Mouse (Mus musculus) neural tube, embryonic 14.5 days (tissue): ENCODE measurements around the gene Cald1. TPM values are rescaled to one million over a fixed set of nuclear protein-coding genes. Genes with fewer than 3 reads are reported as not detected.

ENCODE experiments used
- ATAC-seq: fragments of 200-750 bp; cut with Nextera tagmentation; 2 replicates; pipeline ENCODE4 v1.8.0; 2017; ENCODE audit warnings: low read depth, mild to moderate bottlenecking, moderate TSS enrichment, moderate library complexity
- H3K27ac ChIP-seq: fragments of 300-500 bp; sonication (generic); 2 replicates; pipeline ENCODE4 v1.5.1; 2014; ENCODE audit warnings: low read depth, mild to moderate bottlenecking, control low read depth, low read length, moderate library complexity, mixed read lengths
- H3K27me3 ChIP-seq: fragments of 300-500 bp; sonication (generic); 2 replicates; pipeline ENCODE4 v1.6.1; 2014; ENCODE audit warnings: low read length; ENCODE audit not compliant: control insufficient read depth, insufficient read depth
- H3K36me3 ChIP-seq: fragments of 300-500 bp; sonication (generic); 2 replicates; pipeline ENCODE4 v1.6.1; 2014; ENCODE audit warnings: low read length, mixed read lengths; ENCODE audit not compliant: control insufficient read depth, insufficient read depth
- H3K4me1 ChIP-seq: fragments of 300-500 bp; sonication (generic); 2 replicates; pipeline ENCODE4 v1.6.1; 2014; ENCODE audit warnings: low read length; ENCODE audit not compliant: control insufficient read depth, insufficient read depth
- H3K4me2 ChIP-seq: fragments of 300-500 bp; sonication (generic); 2 replicates; pipeline ENCODE4 v1.6.1; 2014; ENCODE audit warnings: mild to moderate bottlenecking, low read depth, low read length, control low read depth
- H3K4me3 ChIP-seq: fragments of 300-500 bp; sonication (generic); 2 replicates; pipeline ENCODE4 v1.5.1; 2014; ENCODE audit warnings: low read depth, low read length, control low read depth, mixed read lengths
- H3K9ac ChIP-seq: fragments of 300-500 bp; sonication (generic); replicated peaks from 2 replicates; pipeline ENCODE4 v1.6.1; 2014; ENCODE audit warnings: low read depth, mild to moderate bottlenecking, control low read depth, low read length, mixed read lengths
- H3K9me3 ChIP-seq: fragments of 300-500 bp; sonication (generic); 2 replicates; pipeline ENCODE4 v1.6.1; 2016; ENCODE audit warnings: low read length; ENCODE audit not compliant: control insufficient read depth
- WGBS: fragments of 180-500 bp; shearing (Covaris S2); extraction: QIAGEN DNeasy Blood & Tissue Kit; methylation state at CpG from one replicate; pipeline ENCODE4 v1.1.7; 2014; 5-methylcytosine and 5-hydroxymethylcytosine counted together
- polyA plus RNA-seq: library from polyadenylated mRNA; unstranded; fragments of >200 nt; fragmentation: Nextera tagmentation; extraction: Ambion mirVana; gene quantifications from 2 replicates; pipeline ENCODE4 v1.2.1, GENCODE M21; 2014

Gene Cald1
- polyA plus RNA-seq, 1 experiment from 2014 or later: 29.1 TPM

DNA sequence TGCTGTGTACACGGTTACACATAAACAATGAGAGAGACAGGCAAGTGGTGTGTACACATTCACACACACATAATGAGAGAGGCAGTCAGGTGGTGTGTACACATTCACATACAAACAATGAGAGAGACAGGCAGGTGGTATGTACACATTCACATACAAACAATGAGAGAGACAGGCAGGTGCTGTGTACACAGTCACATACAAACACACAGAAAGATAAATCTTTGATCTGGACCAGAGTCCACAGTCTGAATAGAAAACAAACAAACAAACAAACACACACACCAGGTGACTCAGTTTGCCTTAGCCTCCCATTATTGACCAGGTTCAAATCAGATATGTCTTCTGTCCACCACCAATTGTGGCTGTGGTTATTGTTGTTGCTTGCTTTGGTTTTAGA is 127.8 kb downstream of the Cald1 start:
- H3K27me3 ChIP-seq: no peaks in the 10 kb centered on the region
- ATAC-seq: no peak
- 65% methylated on average over 1 of the region's 1 CpGs for WGBS
- H3K4me3 ChIP-seq: no peak overlapping the region
- peaks cover 1% of the 10 kb centered on the region; the same call in 1 of the 2 replicates for H3K4me1 ChIP-seq
- no peak overlapping the region for H3K9ac ChIP-seq
- H3K27ac ChIP-seq: no peak overlapping the region
- H3K9me3 ChIP-seq: no peaks in the 10 kb centered on the region
- no peak overlapping the region for H3K4me2 ChIP-seq
- H3K36me3 ChIP-seq: no peaks in the 10 kb centered on the region

DNA sequence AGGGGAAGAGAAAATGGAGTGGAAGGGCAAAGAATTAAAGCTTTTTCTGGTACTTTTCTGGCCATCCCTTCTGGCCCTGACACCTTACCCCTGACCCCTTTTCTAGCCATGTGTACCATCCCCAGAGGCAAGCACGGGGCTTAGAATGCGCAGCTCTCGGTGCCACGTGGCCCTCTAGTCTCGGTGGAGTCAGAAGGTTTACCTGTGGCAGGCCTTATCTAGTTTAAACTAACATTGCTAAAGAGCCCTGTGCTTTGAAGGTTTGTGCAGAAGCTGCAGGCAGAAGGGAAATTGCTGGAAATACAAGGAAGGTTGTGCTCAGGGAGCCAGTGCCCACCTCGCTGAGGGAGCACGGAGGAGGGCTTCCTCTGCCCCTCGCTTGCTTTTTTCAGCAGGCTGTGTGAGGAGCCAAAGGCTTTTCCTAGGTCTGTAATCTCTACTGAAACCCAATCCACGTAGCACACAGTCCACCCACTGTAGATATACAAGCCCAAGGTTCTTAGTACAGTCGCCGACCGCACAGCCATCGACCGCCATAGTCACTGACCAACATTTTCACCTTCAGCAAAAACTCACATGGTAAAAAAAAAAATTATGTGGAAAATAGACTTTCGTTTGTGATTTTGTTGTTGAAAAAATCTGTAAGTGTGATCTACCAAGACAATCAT is 129.2 kb downstream of the Cald1 start:
- Histone ChIP-seq H3K36me3 (no peaks in the 10 kb centered on the region), H3K9me3 (no peaks in the 10 kb centered on the region), H3K4me2 (no peak overlapping the region), H3K27ac (no peak overlapping the region), H3K4me3 (no peak overlapping the region), H3K27me3 (no peaks in the 10 kb centered on the region), H3K9ac (no peak overlapping the region), H3K4me1 (peaks cover 12% of the 10 kb centered on the region; the same call in 1 of the 2 replicates)
- no peak for ATAC-seq
- 92% methylated on average over 15 of the region's 15 CpGs for WGBS

DNA sequence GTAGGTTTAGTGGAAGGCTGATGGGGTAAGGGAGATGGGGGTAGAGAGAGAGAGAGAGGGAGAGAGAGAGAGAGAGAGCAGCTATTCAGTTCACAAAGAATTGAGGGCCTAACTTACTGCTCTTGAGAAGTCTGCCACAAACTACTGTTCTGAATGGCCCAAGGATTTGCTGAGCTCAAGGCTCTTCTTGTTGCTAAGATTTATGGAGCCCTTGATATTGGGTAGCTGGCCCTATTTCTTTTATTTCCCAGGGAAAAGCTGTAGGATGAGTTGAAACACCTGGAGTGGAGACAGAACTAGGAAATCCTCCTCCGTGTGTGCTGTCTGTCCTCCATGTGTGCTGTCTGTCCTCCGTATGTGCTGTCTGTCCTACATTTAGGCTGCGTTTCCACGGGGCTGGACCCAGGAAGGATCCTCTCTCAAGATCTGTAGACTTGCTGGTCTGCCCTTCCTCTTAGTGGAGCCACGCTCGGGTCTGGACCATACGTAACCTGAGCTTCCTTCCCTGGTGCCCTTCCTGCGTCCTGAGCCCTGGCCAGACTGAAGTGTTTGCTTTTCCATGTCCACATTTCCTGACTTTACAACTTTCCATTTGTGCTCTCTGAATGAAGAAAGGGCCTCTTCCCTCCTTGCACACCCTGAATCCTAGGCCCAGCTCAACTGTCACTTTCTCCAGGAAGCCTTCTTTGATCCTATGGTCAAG is 131.3 kb downstream of the Cald1 start:
- Histone ChIP-seq H3K27ac (no peak overlapping the region), H3K9me3 (no peaks in the 10 kb centered on the region), H3K9ac (no peak overlapping the region), H3K4me2 (no peak overlapping the region), H3K27me3 (no peaks in the 10 kb centered on the region), H3K4me1 (peaks cover 12% of the 10 kb centered on the region; the same call in 1 of the 2 replicates), H3K36me3 (no peaks in the 10 kb centered on the region), H3K4me3 (no peak overlapping the region)
- WGBS: 80% methylated on average over 8 of the region's 8 CpGs
- ATAC-seq: no peak

DNA sequence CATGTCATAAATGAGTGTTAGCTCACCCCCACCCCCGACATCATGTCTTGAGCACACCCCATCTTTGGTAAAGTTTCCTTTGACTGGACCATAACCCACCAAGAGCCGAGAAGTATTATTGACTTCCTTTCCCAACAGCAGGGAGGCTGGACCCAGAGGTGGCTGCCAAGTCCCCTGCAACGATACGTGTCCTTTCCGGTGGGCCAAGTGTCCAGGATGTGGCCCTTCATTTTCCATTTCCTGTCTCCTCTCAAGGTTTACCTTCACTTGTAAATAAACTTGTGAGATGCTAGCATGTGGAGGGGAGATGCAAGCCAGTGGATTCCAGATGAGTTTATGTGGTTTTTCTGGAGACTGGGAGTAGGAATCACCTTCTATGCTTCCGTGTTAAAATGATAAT is 132.7 kb downstream of the Cald1 start:
- Histone ChIP-seq H3K36me3 (no peaks in the 10 kb centered on the region), H3K27ac (no peak overlapping the region)

DNA sequence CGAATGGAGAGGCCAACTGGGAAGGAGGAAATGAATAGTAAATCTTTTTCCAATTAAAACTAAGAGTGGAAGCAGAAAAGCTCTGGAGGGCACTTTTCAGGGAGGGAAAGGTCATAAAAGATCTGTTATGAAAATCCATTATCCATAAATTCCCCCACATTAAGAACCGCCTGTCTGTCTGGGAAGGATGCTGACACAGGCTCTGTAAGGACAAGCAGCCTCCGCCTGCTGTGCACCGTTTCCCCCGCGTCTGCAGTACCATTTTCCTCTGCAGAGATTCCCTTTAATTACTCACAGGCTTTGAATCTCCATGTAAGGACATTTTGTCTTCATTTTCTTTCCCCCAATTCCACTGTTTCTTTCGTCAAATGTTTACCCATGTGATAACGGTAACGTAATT is 133.2 kb downstream of the Cald1 start:
- peak; percentile 78; the same call in 1 of the 2 replicates for ATAC-seq
- no peaks in the 10 kb centered on the region for H3K9me3 ChIP-seq
- peaks cover 12% of the 10 kb centered on the region; the same call in 1 of the 2 replicates for H3K4me1 ChIP-seq
- H3K9ac ChIP-seq: no peak overlapping the region
- no peaks in the 10 kb centered on the region for H3K36me3 ChIP-seq
- whole genome bisulfite sequencing: 45% methylated on average over 9 of the region's 9 CpGs
- H3K27ac ChIP-seq: no peak overlapping the region
- no peaks in the 10 kb centered on the region for H3K27me3 ChIP-seq
- peak overlapping the region; percentile 12; the same call in 1 of the 2 replicates for H3K4me2 ChIP-seq
- no peak overlapping the region for H3K4me3 ChIP-seq

More for the DNA sequence above, 132.7 kb downstream of the Cald1 start:
- no peak for ATAC-seq
- H3K4me1 ChIP-seq: peaks cover 12% of the 10 kb centered on the region; the same call in 1 of the 2 replicates
- no peaks in the 10 kb centered on the region for H3K27me3 ChIP-seq
- H3K9ac ChIP-seq: no peak overlapping the region
- WGBS: 71% methylated on average over 6 of the region's 6 CpGs
- H3K4me3 ChIP-seq: no peak overlapping the region
- H3K4me2 ChIP-seq: no peak overlapping the region
- no peaks in the 10 kb centered on the region for H3K9me3 ChIP-seq

DNA sequence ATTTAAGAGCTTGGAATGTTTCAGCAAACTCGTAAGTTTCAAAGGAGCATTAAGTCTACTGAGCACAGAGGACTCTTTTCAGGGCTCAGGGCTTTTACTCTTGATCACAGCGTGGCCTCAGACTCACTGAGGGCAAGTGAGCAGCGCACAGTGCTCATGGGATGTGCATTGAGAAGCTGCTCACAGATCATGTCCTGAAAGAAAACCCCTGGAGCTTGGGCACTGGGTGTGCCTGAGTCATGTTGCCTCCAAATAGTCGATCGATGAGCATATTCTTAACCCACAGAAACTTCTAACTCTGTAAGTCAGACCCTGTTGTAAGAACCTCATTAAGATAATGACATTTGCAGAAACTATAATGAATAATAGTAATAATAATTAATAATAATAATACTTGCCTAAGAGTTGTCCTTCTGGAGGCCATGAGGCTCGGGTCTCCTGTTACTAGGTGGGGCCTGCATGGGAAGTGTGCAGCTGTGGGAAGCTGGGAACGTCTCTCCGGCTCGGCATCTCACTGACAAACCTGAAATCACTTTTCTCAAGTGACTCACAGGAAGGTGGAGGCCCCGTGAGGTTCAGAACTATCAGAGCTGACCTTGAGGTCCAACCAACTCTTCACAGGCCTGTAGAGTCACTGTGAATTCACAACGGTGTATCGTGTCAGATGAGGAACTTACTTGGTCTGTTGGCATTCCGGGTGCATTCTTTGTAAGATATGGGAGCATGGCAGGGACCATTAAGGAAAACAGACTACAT is 136.8 kb downstream of the Cald1 start:
- no peak for ATAC-seq
- H3K4me3 ChIP-seq: no peak overlapping the region
- no peaks in the 10 kb centered on the region for H3K9me3 ChIP-seq
- H3K4me1 ChIP-seq: peaks cover 12% of the 10 kb centered on the region; the same call in 1 of the 2 replicates
- no peak overlapping the region for H3K27ac ChIP-seq
- 88% methylated on average over 13 of the region's 13 CpGs for WGBS
- H3K9ac ChIP-seq: no peak overlapping the region
- H3K4me2 ChIP-seq: no peak overlapping the region
- no peaks in the 10 kb centered on the region for H3K27me3 ChIP-seq
- no peaks in the 10 kb centered on the region for H3K36me3 ChIP-seq

DNA sequence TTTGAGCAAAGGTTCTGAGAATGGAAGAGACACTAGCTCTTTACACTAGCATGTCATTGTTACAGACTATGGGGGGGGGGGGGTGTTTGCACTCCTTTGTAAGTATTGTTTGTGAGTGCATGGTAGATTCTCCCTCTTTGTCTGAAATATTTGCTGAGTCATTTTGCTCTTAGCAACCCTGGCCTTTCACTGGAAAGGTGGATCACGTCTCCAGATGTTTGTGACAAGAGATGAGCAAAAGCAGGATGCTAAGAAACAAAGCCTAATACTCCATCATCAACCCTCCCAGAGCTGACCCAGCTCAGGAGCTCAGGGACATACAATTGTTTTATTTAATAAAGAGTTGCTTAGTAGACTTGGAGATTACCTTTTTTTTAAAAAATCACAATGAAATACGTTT is 138.6 kb downstream of the Cald1 start:
- Histone ChIP-seq H3K4me3 (no peak overlapping the region), H3K36me3 (no peaks in the 10 kb centered on the region)
- WGBS: 73% methylated on average over 2 of the region's 2 CpGs

DNA sequence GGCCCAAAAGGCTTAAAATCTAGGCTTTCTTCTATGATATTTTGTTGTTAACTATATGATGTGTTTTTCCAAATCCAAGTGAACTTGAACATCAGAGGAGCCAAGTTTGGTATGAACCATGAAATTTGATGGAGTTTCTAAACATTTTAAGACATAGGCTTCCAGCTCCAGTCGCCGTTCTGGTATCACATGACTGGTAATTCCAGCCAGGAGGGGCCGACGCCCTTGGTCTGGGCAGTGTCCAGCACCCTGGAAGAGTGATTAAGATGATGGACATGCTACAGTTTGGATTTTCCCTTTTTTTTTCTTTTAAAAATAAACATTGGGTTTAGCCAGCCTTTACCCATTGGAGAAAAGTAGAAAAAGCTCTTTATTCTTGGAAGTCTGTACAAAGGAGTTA is 145.6 kb downstream of the Cald1 start:
- H3K27ac ChIP-seq: no peak overlapping the region
- no peak overlapping the region for H3K4me2 ChIP-seq
- 90% methylated on average over 4 of the region's 4 CpGs for WGBS
- H3K9ac ChIP-seq: no peak overlapping the region
- ATAC-seq: no peak
- H3K4me3 ChIP-seq: no peak overlapping the region
- no peaks in the 10 kb centered on the region for H3K27me3 ChIP-seq
- no peaks in the 10 kb centered on the region for H3K36me3 ChIP-seq
- no peaks in the 10 kb centered on the region for H3K4me1 ChIP-seq
- H3K9me3 ChIP-seq: no peaks in the 10 kb centered on the region

More for the DNA sequence above, 138.6 kb downstream of the Cald1 start:
- no peak overlapping the region for H3K9ac ChIP-seq
- no peaks in the 10 kb centered on the region for H3K27me3 ChIP-seq
- H3K4me1 ChIP-seq: peaks cover 2% of the 10 kb centered on the region; the same call in 1 of the 2 replicates
- ATAC-seq: no peak
- no peak overlapping the region for H3K27ac ChIP-seq
- no peak overlapping the region for H3K4me2 ChIP-seq
- no peaks in the 10 kb centered on the region for H3K9me3 ChIP-seq

DNA sequence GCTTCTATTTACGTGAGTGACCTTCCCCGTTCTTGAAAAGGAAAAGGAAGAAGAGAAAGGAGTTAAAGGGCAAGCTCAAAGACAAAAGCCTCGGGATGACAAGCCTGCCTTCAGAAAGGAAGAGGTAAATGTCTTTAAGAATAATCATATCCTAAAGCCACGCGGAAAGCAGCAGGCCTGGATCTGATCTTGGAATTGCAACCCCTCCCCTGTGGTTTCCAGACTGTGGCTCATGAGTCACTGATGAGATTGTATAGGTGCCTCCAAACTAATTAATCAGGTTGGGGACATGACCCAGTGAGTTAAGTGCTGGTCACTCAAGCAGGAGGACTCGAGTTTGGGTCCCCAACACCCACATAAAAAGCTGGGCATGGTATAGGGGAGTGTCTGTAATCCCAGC is 149.5 kb downstream of the Cald1 start:
- ATAC-seq: no peak
- H3K36me3 ChIP-seq: no peaks in the 10 kb centered on the region
- H3K4me1 ChIP-seq: no peaks in the 10 kb centered on the region
- no peaks in the 10 kb centered on the region for H3K9me3 ChIP-seq
- no peaks in the 10 kb centered on the region for H3K27me3 ChIP-seq
- H3K4me3 ChIP-seq: no peak overlapping the region
- H3K27ac ChIP-seq: no peak overlapping the region
- WGBS: 73% methylated on average over 6 of the region's 6 CpGs
- H3K4me2 ChIP-seq: no peak overlapping the region
- no peak overlapping the region for H3K9ac ChIP-seq
